Comparison of ENCODE assay signal across 19 mouse cellular contexts in the genomic region with DNA sequence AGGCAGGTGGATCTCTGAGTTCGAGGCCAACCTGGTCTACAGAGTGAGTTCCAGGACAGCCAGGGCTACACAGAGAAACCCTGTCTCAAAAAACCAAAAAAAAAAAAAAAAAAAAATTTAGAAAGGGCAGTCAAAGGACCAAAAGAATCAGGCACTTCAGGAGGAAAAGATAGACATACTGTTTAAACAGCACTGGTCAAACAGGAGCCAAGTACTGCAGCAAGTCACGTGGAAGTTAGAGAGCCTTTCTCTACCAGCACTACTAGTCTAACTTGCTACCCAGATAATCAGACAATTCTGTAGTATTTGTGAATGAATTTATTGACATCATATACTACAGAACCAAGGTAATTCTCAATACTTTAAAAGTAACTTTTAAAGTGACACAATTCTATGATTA. TPM values are rescaled to one million over a fixed set of nuclear protein-coding genes. Genes with fewer than 3 reads are reported as not detected.
"Had no signal": no experiment of that assay in that cellular context is flagged by ENCODE, and none has a peak within 500 bp of the region (broad histone marks: within the 10 kb centered on the region; RNA-seq: fewer than 3 reads in every experiment).

No protein-coding gene starts in this region.

- H3K36me3 ChIP-seq: liver, embryonic 13.5 days; liver, embryonic 15.5 days; midbrain, embryonic 13.5 days; neural tube, embryonic 12.5 days; stomach, embryonic 15.5 days had no signal

- H3K27ac ChIP-seq: liver, embryonic 13.5 days; liver, embryonic 15.5 days; macrophage; midbrain, embryonic 13.5 days; midbrain, embryonic 15.5 days; neural tube, embryonic 12.5 days; stomach, embryonic 15.5 days; stomach, postnatal 0 days had no signal

- H3K9me3 ChIP-seq: liver, embryonic 13.5 days; liver, embryonic 15.5 days; megakaryocyte, embryonic 14.5 days; midbrain, embryonic 13.5 days; midbrain, embryonic 15.5 days; neural tube, embryonic 12.5 days; stomach, embryonic 15.5 days had no signal

- H3K9ac ChIP-seq: liver, embryonic 13.5 days; liver, embryonic 15.5 days; liver, postnatal 0 days; midbrain, embryonic 13.5 days; midbrain, embryonic 15.5 days; neural tube, embryonic 12.5 days; stomach, embryonic 15.5 days had no signal

- DNase-seq: liver; liver, embryonic 13.5 days; liver, postnatal 0 days; right cerebral cortex, postnatal 14 days; thymus, adult 18-20 months; thymus, postnatal 14 days; thymus, postnatal 36 days had no signal

- H3K4me1 ChIP-seq: liver, embryonic 15.5 days; midbrain, embryonic 13.5 days; midbrain, embryonic 15.5 days; neural tube, embryonic 12.5 days; stomach, embryonic 15.5 days had no signal

- H3K4me2 ChIP-seq: liver, embryonic 11.5 days; liver, embryonic 13.5 days; liver, embryonic 15.5 days; midbrain, embryonic 11.5 days; midbrain, embryonic 13.5 days; midbrain, embryonic 15.5 days; neural tube, embryonic 12.5 days; stomach, embryonic 15.5 days had no signal

- H3K4me3 ChIP-seq: liver, embryonic 13.5 days; liver, embryonic 15.5 days; megakaryocyte, embryonic 14.5 days; midbrain, embryonic 13.5 days; midbrain, embryonic 15.5 days; neural tube, embryonic 12.5 days; stomach, embryonic 15.5 days had no signal

- ATAC-seq: liver, postnatal 0 days; midbrain, embryonic 13.5 days; midbrain, embryonic 15.5 days had no signal

- H3K27me3 ChIP-seq: liver, embryonic 13.5 days; liver, embryonic 15.5 days; megakaryocyte, embryonic 14.5 days; midbrain, embryonic 13.5 days; midbrain, embryonic 15.5 days; neural tube, embryonic 12.5 days; stomach, embryonic 15.5 days had no signal

RNA-seq across cellular contexts. Expression of gene Fam71d, which starts 10.3 kb away (rescaled TPM):
- polyA plus RNA-seq: liver, embryonic 11.5 days; liver, embryonic 13.5 days; liver, embryonic 15.5 days; liver, postnatal 0 days; macrophage; midbrain, embryonic 11.5 days; neural tube, embryonic 12.5 days; spleen, adult 2 months; stomach, embryonic 15.5 days; stomach, postnatal 0 days; thymus, postnatal 0 days had no signal
